Mouse (Mus musculus) lung, postnatal 10 days (tissue): ENCODE measurements around the gene Cc2d2b.

Experiments
- DNase-seq: peaks from one replicate; pipeline ENCODE4 v3.0.0; 2021

Cc2d2b gene

DNA sequence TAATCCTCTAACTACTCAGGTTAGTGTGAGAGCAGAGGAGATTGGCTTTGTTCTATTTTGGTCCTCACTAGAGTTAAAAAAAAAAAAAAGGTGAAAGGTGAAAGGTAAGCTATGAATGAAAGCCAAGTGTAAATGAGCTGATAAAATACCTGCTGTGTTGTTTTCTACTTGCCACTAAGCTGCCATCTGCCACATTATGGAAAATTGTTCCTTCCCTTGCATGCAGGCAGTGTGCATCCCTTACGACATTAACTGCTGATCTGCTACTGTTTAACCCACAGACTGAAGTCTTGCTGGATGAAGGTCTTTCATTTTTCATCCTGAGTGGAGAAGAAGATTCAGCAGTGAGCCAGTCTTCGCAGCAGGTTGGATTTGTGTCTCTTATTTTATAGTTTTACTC is 11.5 kb downstream of the Cc2d2b start:
- DNase-seq: no peak

- peak; percentile 42 for DNase-seq
These were observed 13.6 kb downstream of the Cc2d2b start for GRCm38 (mm10) chr19:40762023-40762759.

DNA sequence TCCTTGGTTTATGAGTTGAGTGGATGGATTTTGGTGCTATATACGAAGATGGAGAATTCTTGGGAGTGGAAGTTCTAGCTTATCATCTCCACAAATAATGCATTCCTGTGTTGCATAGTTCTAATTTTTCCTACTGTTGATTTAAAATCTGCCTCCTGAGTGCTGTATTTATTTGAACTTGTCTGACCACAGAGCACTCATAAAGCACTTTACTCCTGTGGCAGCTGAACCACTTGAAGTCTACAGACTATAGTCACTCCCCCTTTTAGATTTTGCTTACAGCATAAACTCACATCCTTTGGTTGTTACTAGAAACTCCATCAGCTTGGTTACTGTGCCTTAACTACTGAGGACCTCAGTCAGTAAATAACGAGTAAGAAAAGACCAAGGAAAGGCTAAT is 18.6 kb downstream of the Cc2d2b start:
- no peak for DNase-seq

GRCm38 (mm10) chr19:40769341-40769770 is 20.8 kb downstream of the Cc2d2b start:
- peak; percentile 40 for DNase-seq

GRCm38 (mm10) chr19:40788004-40788714 is 39.6 kb downstream of the Cc2d2b start:
- DNase-seq: no peak

DNA sequence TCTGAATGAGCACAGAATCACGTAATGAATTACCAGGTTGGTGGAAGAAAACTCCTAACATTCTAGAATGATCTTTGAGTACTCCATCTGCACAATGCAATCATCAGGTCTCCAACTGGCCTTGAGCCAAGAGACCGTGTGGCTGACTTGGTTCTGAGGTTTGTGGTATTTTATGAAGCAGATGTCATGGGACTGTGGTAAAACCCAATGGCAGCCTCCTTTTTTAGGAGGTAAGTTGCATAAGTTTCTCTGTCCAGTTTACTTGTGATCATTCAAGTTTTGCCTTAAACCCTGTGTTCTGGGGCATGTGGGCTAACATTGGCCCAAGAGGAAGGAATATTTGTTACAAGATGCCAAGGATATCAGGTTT is 40.1 kb downstream of the Cc2d2b start:
- no peak for DNase-seq

- DNase-seq: no peak
These were observed 56.7 kb downstream of the Cc2d2b start for GRCm38 (mm10) chr19:40805176-40805737.

GRCm38 (mm10) chr19:40809858-40810257 is 61.3 kb downstream of the Cc2d2b start:
- DNase-seq: no peak

DNA sequence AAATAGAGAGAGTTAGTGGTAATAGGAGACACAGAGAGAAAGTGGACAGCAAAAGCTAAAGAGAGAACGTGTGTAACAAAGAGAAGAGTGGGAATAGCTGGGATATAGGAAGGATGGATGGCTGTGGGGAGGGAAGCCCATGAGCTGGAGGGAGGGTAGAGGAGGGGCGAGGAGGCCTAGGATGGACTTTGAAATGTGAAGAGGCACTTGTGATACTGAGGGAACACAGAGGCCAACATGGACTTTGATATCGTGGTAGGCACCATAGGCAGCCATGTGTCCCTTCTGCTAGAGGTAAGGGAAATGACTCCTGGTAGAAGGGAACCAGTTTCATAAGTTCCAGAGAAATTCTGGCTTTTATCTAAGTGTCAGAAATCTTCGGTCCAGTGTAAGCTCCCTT is 63.3 kb downstream of the Cc2d2b start:
- no peak for DNase-seq

- DNase-seq: no peak
These were observed 64.2 kb downstream of the Cc2d2b start for GRCm38 (mm10) chr19:40812778-40813177.

GRCm38 (mm10) chr19:40813385-40813784 is 64.8 kb downstream of the Cc2d2b start:
- DNase-seq: no peak

GRCm38 (mm10) chr19:40815645-40816183 is 67.2 kb downstream of the Cc2d2b start:
- DNase-seq: no peak

DNA sequence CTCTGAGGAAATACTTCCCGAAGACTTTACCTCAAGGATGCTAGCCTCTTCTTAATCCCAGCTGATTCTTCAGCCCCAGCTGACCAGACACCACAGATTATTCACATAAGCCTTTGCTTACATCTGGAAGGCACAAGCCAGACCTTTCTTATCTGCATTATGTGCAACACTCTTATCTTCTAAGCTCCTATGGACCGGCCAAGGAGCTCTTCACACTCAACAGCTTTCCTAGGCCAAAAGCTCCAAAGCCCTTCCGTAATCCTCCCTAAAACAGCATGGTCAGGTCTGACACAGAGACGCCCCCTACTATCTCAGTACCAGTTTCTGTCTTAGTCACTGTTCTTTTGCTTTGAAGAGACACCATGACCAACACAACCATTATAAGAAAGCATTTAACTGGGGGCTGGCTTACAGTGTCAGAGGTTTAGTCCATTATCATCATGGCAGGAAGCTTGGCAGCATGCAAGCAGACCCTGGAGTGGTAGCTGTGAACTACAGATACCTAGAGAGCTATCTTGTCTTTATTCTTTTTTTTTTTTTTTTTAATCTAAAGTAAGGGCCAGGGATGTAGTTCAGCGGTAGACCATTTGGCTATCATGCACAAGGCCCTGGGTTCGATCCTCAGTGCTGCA is 69.5 kb downstream of the Cc2d2b start:
- DNase-seq: no peak

DNA sequence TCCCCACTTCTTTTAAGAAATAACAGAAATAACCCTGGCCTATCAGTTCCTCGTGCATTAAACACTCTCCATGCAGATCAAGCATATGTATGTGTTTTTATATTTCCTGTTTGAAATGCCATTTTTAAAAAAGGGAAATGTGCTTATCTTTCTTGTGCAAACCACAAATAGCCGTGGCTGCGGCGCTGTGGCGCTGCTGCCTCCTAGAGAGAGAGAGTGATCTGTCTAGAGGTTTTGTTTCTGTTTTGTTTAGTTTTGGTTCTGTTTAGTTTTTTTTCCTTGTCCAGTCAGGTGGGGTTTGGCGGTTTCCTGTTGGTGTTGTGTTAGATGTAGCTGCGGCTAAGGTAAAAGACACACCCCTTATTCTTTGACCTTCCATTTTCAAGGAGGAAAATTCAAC is 70.2 kb downstream of the Cc2d2b start:
- no peak for DNase-seq

- no peak for DNase-seq
These were observed 72.8 kb downstream of the Cc2d2b start for GRCm38 (mm10) chr19:40821306-40821825.

DNA sequence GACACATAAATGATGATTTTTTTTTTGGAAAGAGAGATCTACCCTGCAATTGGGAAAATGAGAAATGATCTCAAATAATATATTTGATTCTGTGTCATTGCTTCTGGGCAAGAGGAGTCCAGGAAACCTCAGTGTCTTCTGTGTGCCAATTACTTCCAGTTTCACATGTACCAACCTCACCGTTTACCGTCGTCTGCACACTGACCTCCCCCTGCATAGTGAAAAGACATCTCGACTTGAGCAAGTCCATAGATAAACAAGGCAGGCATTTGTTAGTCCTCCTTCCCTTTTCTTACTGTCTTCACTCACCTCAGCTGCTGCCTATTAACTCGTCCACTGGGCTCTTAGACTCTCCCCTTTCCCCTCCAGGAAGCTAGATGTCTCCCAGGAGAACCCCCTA is 77.1 kb downstream of the Cc2d2b start:
- DNase-seq: no peak

DNA sequence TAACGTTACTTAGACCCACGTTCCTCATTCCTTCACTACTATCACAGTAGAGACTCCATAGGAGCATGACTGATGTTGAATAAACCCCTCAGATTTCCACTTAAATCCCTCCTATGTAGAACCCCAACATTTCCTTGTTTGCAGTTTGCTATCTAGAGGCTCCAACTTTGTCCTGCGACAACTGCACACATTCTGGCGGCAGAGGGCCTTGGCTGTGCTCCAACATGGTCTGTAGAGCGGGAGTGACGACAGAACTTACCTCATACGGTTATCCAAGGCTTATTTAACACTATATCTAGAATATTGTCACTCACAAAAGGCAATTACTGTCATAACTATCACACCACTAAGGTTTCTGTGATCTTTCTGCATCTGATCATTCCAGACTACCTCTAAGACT is 78.2 kb downstream of the Cc2d2b start:
- no peak for DNase-seq

- DNase-seq: no peak
These were observed 81.6 kb downstream of the Cc2d2b start for GRCm38 (mm10) chr19:40830198-40830597.

DNA sequence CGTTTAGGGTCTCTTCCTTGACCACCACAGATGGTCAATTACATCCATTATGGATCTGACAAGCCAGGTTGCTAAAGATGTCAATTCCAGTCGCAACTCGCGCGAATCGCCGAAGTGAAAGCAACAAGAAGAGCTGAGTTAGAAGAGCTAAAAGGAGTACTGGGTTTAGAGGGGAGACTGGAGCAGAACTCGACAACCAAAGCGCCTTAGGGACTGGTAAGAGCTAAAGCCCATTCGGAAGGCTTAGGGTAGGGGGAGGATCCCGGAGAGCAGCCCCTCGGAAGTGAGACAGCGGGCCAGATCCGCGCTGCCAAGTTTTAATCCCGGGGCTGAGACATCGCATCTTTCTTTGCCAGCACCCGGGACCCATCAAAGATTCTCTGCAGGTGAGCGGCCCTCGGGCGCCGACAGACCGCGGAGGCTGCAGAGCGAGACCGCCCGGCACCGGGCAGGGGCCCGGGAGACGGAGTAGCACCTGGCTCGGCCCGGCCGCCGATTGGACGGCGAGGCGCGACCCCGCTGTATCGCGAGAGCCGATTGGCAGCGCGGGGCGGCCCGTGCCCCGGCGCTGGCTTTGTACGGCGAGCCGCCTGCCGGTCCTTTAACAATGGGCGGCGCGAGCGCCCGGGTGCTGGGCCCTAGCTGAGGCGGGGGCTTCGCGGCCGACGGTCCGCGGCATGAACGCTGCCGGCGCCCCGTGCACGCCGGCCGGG is 82.3 kb downstream of the Cc2d2b start, which contains the start of gene Ccnj:
Gene Ccnj, plus strand, starts transcription at position 577 of the 713 bp plus-strand sequence.
- peak; percentile 93 for DNase-seq

DNA sequence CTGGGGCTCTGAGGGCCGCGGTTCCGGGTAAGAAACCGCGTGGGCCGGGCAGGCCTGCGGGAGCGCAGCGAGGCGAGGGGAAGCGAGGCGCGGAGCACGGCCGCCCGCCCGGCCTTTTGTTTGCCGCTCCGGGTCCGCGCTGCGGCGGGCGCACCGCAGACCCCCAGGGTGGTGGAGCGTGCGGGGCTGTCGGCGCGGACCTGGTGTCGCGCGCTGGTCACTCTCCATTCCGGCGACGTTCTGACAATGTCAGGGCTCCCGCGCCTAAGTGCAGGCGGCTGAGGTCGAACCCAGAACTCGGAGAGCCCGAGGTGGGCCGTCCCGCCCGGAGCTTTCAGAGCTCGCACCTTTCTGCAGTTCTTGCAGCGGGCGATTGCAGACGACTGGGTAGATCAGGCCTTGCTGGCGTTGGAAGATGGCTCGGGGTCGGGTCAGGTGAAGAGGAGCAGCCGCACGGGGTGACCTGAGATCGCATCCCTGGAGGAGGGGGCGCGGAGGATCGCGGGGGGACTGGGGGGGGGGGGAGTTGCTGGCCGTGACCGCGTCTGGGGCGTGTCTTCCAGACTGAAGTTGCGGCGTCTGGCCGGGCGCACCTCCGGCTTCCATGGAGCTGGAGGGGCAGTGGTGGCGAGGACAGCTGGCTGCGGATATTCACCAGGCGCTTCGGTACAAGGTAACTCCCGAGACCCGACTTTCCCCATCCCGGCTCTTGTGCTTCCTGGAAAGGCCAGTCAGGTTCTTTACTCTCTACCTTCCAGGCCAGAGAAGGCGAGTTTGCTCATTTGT is 83.1 kb downstream of the Cc2d2b start:
- DNase-seq: peak; percentile 61

DNA sequence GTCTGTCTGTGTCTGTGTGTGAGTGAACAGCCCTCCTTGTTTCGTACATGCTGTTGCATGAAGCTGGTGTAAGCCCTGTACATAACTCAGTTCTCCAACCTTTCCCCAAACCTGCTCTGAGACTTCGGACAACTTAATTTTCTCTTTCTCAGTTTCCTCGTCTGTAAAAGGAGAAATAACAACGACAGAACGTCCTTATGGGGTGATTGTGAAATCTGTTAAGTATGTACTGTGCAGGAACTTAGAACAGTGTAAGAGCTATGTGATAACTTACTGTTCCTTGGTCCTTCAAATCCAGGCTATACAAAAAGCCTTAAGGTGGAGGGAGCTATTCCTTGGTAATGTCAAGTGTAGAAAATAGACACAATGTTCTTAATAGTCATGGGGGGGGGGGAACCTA is 83.8 kb downstream of the Cc2d2b start:
- no peak for DNase-seq

- no peak for DNase-seq
These were observed 85.9 kb downstream of the Cc2d2b start for GRCm38 (mm10) chr19:40834436-40834835.
